Mouse (Mus musculus): ENCODE measurements around the gene Megf11. TPM values are rescaled to one million over a fixed set of nuclear protein-coding genes. Genes with fewer than 3 reads are reported as not detected.

The Megf11 gene
- total RNA-seq, 2 experiments from 2014 or later: 14.1 to 14.4 TPM

GRCm38 (mm10) chr9:64575658-64576057 is 190.2 kb downstream of the Megf11 start:
- no peak overlapping the region for H3K4me3 ChIP-seq
- H3K27ac ChIP-seq: no peak overlapping the region
- DNase-seq (ENCODE audit: extremely low spot score in 1 of 2, low spot score in 2 of 2): no peak
- intact Hi-C loops (cut with DNase I): no loop called here
- TF ChIP-seq CTCF (IDR thresholded peaks at IDR 0.05): no peak

GRCm38 (mm10) chr9:64576143-64576878 is 190.9 kb downstream of the Megf11 start:
- intact Hi-C loops (cut with DNase I): no loop called here
- TF ChIP-seq CTCF (IDR thresholded peaks at IDR 0.05): no peak
- H3K27ac ChIP-seq: no peak overlapping the region
- H3K4me3 ChIP-seq: no peak overlapping the region
- DNase-seq (ENCODE audit: extremely low spot score in 1 of 2, low spot score in 2 of 2): no peak

GRCm38 (mm10) chr9:64577156-64577555 is 191.7 kb downstream of the Megf11 start:
- intact Hi-C loops (cut with DNase I): no loop called here
- H3K27ac ChIP-seq: no peak overlapping the region
- H3K4me3 ChIP-seq: no peak overlapping the region
- DNase-seq (ENCODE audit: extremely low spot score in 1 of 2, low spot score in 2 of 2): no peak
- no peak for TF ChIP-seq CTCF (IDR thresholded peaks at IDR 0.05)

- no peak for TF ChIP-seq CTCF (IDR thresholded peaks at IDR 0.05)
- no peak for DNase-seq (ENCODE audit: extremely low spot score in 1 of 2, low spot score in 2 of 2)
- Histone ChIP-seq H3K27ac (no peak overlapping the region), H3K4me3 (no peak overlapping the region)
- intact Hi-C loops (cut with DNase I): no loop called here
Measured at GRCm38 (mm10) chr9:64578014-64578413, 192.6 kb downstream of the Megf11 start.

- DNase-seq (ENCODE audit: extremely low spot score in 1 of 2, low spot score in 2 of 2): no peak
- no peak overlapping the region for H3K27ac ChIP-seq
- intact Hi-C loops (cut with DNase I): no loop called here
- H3K4me3 ChIP-seq: no peak overlapping the region
- TF ChIP-seq CTCF (IDR thresholded peaks at IDR 0.05): no peak
Measured at GRCm38 (mm10) chr9:64579306-64579705, 193.9 kb downstream of the Megf11 start.

GRCm38 (mm10) chr9:64586292-64586691 is 200.9 kb downstream of the Megf11 start:
- intact Hi-C loops (cut with DNase I): no loop called here
- DNase-seq (ENCODE audit: extremely low spot score in 1 of 2, low spot score in 2 of 2): no peak
- Histone ChIP-seq H3K27ac (no peak overlapping the region), H3K4me3 (no peak overlapping the region)
- TF ChIP-seq CTCF (IDR thresholded peaks at IDR 0.05): no peak

- TF ChIP-seq CTCF (IDR thresholded peaks at IDR 0.05): no peak
- intact Hi-C loops (cut with DNase I): no loop called here
- Histone ChIP-seq H3K27ac (no peak overlapping the region), H3K4me3 (no peak overlapping the region)
- no peak for DNase-seq (ENCODE audit: extremely low spot score in 1 of 2, low spot score in 2 of 2)
Measured at GRCm38 (mm10) chr9:64587991-64588390, 202.6 kb downstream of the Megf11 start.

GRCm38 (mm10) chr9:64590634-64591041 is 205.2 kb downstream of the Megf11 start:
- TF ChIP-seq CTCF (IDR thresholded peaks at IDR 0.05): no peak
- Histone ChIP-seq H3K27ac (no peak overlapping the region), H3K4me3 (no peak overlapping the region)
- DNase-seq (ENCODE audit: extremely low spot score in 1 of 2, low spot score in 2 of 2): peak; percentile 15 to 18
- intact Hi-C loops (cut with DNase I): no loop called here

GRCm38 (mm10) chr9:64591436-64591835 is 206.0 kb downstream of the Megf11 start:
- no peak overlapping the region for H3K27ac ChIP-seq
- intact Hi-C loops (cut with DNase I): no loop called here
- no peak for TF ChIP-seq CTCF (IDR thresholded peaks at IDR 0.05)
- H3K4me3 ChIP-seq: no peak overlapping the region
- DNase-seq (ENCODE audit: extremely low spot score in 1 of 2, low spot score in 2 of 2): no peak

GRCm38 (mm10) chr9:64594442-64594841 is 209.0 kb downstream of the Megf11 start:
- H3K27ac ChIP-seq: no peak overlapping the region
- H3K4me3 ChIP-seq: no peak overlapping the region
- TF ChIP-seq CTCF (IDR thresholded peaks at IDR 0.05): no peak
- DNase-seq (ENCODE audit: extremely low spot score in 1 of 2, low spot score in 2 of 2): no peak
- intact Hi-C loops (cut with DNase I): no loop called here

- Histone ChIP-seq H3K27ac (no peak overlapping the region), H3K4me3 (no peak overlapping the region)
- intact Hi-C loops (cut with DNase I): no loop called here
- TF ChIP-seq CTCF (IDR thresholded peaks at IDR 0.05): no peak
- no peak for DNase-seq (ENCODE audit: extremely low spot score in 1 of 2, low spot score in 2 of 2)
Measured at GRCm38 (mm10) chr9:64598427-64598826, 213.0 kb downstream of the Megf11 start.

GRCm38 (mm10) chr9:64600731-64601130 is 215.3 kb downstream of the Megf11 start:
- H3K4me3 ChIP-seq: no peak overlapping the region
- H3K27ac ChIP-seq: no peak overlapping the region
- no peak for DNase-seq (ENCODE audit: extremely low spot score in 1 of 2, low spot score in 2 of 2)
- TF ChIP-seq CTCF (IDR thresholded peaks at IDR 0.05): no peak
- intact Hi-C loops (cut with DNase I): no loop called here

- no peak for DNase-seq (ENCODE audit: extremely low spot score in 1 of 2, low spot score in 2 of 2)
- no peak overlapping the region for H3K4me3 ChIP-seq
- H3K27ac ChIP-seq: no peak overlapping the region
- intact Hi-C loops (cut with DNase I): no loop called here
- no peak for TF ChIP-seq CTCF (IDR thresholded peaks at IDR 0.05)
Measured at GRCm38 (mm10) chr9:64602895-64603294, 217.5 kb downstream of the Megf11 start.

All from left cerebral cortex, adult 2 months (tissue).